Mouse (Mus musculus) megakaryocyte-erythroid progenitor cell, adult 5 weeks (primary cell): Measurements from ENCODE around the gene Tspan10. TPM values are rescaled to one million over a fixed set of nuclear protein-coding genes. Genes with fewer than 3 reads are reported as not detected.

Experiments
- polyA plus RNA-seq: library from polyadenylated mRNA; stranded (reverse); fragments of >175 nt; gene quantifications from 2 replicates; pipeline ENCODE4 v1.2.3, GENCODE M21; 2012

Tspan10 gene
- 0.06 and 0.08 TPM in 2 replicates for polyA plus RNA-seq

GRCm38 (mm10) chr11:120442344-120442743, at the start of gene Tspan10:
TSS of gene Tspan10 (plus strand) at chr11:120442644.

GRCm38 (mm10) chr11:120437152-120437856, 5.1 kb upstream of the Tspan10 start, which contains the start of gene Nploc4:
TSS of gene Nploc4 (minus strand) at chr11:120437708.

GRCm38 (mm10) chr11:120453306-120453705, 10.9 kb downstream of the Tspan10 start, which contains the start of gene Pde6g:
TSS of gene Pde6g (minus strand) at chr11:120453500.

GRCm38 (mm10) chr11:120457772-120458751, 15.6 kb downstream of the Tspan10 start, which contains the start of the genes Oxld1 and Ccdc137:
TSS of gene Oxld1 (minus strand) at chr11:120458068.
TSS of gene Ccdc137 (plus strand) at chr11:120458115.

DNA sequence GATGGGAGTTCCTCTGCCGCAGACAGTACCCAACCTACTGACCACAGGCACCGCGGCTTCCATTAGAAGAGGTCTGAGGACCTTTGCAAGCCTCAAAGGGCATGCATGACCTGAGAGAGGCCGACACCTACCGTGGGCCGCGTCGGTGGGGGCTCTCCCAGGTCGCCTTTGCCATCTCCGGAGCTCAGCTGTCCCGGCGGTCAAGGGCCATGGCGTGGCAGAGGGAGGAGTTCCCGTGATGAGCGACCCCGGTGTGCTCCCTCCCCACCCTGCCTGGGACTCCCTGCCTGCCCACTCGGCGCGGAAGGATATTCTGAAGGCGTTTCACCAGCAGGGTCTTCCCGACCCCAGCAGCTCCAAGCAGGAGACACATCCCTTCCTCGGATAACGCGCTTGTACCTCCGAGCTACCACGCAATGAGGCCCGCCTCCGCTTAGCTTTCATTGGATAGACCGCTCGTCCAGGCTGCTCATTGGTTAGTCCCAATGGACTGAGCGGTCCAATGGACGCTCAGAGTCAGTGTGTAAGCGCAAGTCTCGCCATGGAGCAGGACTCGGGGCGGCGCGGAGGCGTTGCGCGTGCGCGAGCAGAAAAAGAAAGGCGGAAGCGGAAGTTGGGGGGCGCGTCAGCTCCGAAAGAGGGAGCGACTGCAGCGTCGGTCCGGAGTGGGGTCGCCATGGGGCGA, 24.7 kb downstream of the Tspan10 start, which contains the start of gene Arl16:
TSS of gene Arl16 (minus strand) at position 557 of the 685 bp plus-strand sequence.

GRCm38 (mm10) chr11:120484265-120484981, 42.0 kb downstream of the Tspan10 start, which contains the start of gene Mrpl12:
TSS of gene Mrpl12 (plus strand) at chr11:120484613.

DNA sequence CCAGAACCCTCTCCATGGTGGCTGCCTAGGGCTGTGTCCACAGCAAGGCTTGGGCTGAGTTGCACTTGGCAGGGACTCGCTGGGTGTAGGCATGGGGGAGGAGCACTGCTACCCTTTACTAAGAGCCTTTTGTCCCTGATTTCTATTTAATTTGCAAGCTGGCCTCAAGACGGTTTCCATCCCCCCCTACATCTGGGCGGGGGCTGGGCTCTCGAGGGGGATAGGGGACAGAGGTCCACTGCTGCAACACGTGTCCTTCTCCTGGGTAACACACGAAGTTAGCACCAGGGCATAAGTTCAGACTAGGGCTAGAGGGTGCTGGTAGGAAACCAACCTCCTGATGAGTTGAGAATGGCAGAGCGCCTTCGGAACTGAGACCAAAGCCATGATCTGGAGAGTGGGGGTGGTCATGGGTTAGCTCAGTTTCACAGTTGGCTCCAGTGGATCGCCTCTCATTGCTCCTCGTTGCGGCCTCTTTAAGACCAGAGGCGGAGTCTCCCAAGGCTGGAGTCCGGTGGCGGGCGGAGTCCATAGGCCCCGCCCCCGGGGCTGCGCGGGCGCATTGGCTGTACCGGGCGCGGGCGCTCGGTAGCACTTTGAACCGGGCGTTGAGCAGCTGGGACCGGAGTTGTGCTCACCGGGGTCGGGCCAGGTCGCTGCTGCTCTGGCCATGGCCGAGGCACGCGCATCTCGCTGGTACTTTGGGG, 49.0 kb downstream of the Tspan10 start, which contains the start of gene Slc25a10:
TSS of gene Slc25a10 (plus strand) at position 524 of the 707 bp plus-strand sequence.

Other genes with a start within 250 kb of the Tspan10 start
- gene Bahcc1, start 209.7 kb upstream of the Tspan10 start, polyA plus RNA-seq, result 45.0 and 61.7 TPM in 2 replicates
- gene Actg1, start 94.1 kb upstream of the Tspan10 start, polyA plus RNA-seq, result 934 and 983 TPM in 2 replicates
- gene Fscn2, start 81.1 kb upstream of the Tspan10 start, polyA plus RNA-seq, result not detected in 2 replicates
- gene Faap100, start 63.9 kb upstream of the Tspan10 start, polyA plus RNA-seq, result 32.5 and 33.7 TPM in 2 replicates
- 48.3 and 52.9 TPM in 2 replicates for gene Nploc4, start 4.9 kb upstream of the Tspan10 start, polyA plus RNA-seq
- 0.02 TPM in 1 of 2 replicates, not detected in the other for gene Pde6g, start 10.9 kb downstream of the Tspan10 start, polyA plus RNA-seq
- gene Oxld1, start 15.4 kb downstream of the Tspan10 start, polyA plus RNA-seq, result 9.0 and 9.9 TPM in 2 replicates
- gene Ccdc137, start 15.5 kb downstream of the Tspan10 start, polyA plus RNA-seq, result 31.2 and 32.6 TPM in 2 replicates
- gene Arl16, start 25.0 kb downstream of the Tspan10 start, polyA plus RNA-seq, result 22.3 and 23.4 TPM in 2 replicates
- 467 and 483 TPM in 2 replicates for gene Mrpl12, start 42.0 kb downstream of the Tspan10 start, polyA plus RNA-seq
- 47.2 and 58.4 TPM in 2 replicates for gene Slc25a10, start 49.2 kb downstream of the Tspan10 start, polyA plus RNA-seq
- gene Gcgr, start 88.1 kb downstream of the Tspan10 start, polyA plus RNA-seq, result not detected in 2 replicates
- 170 and 188 TPM in 2 replicates for gene Mcrip1, start 107.1 kb downstream of the Tspan10 start, polyA plus RNA-seq
- 0.24 TPM in 1 of 2 replicates, not detected in the other for gene Ppp1r27, start 108.5 kb downstream of the Tspan10 start, polyA plus RNA-seq
- gene P4hb, start 130.6 kb downstream of the Tspan10 start, polyA plus RNA-seq, result 1,164 and 1,680 TPM in 2 replicates
- 1,098 and 1,284 TPM in 2 replicates for gene Arhgdia, start 139.0 kb downstream of the Tspan10 start, polyA plus RNA-seq
- 339 and 360 TPM in 2 replicates for gene Alyref, start 155.7 kb downstream of the Tspan10 start, polyA plus RNA-seq
- gene Anapc11, start 155.8 kb downstream of the Tspan10 start, polyA plus RNA-seq, result 111 and 156 TPM in 2 replicates
- gene Npb, start 165.8 kb downstream of the Tspan10 start, polyA plus RNA-seq, result 1.6 and 2.9 TPM in 2 replicates
- 93.8 and 116 TPM in 2 replicates for gene Pcyt2, start 175.3 kb downstream of the Tspan10 start, polyA plus RNA-seq
- 246 and 280 TPM in 2 replicates for gene Sirt7, start 182.6 kb downstream of the Tspan10 start, polyA plus RNA-seq
- gene Mafg, start 191.0 kb downstream of the Tspan10 start, polyA plus RNA-seq, result 51.4 and 66.1 TPM in 2 replicates
- gene Pycr1, start 201.1 kb downstream of the Tspan10 start, polyA plus RNA-seq, result 1.2 and 1.5 TPM in 2 replicates
- gene Myadml2, start 205.5 kb downstream of the Tspan10 start, polyA plus RNA-seq, result 0.05 TPM in 1 of 2 replicates, not detected in the other
- 0.17 and 0.18 TPM in 2 replicates for gene Notum, start 218.5 kb downstream of the Tspan10 start, polyA plus RNA-seq
- gene Aspscr1, start 230.3 kb downstream of the Tspan10 start, polyA plus RNA-seq, result 360 and 376 TPM in 2 replicates